Mouse (Mus musculus): ENCODE results near the gene Dmpk.
A peak's percentile ranks its signal among the peaks of the same experiment; 100 is the strongest.

The Dmpk gene

GRCm38 (mm10) chr7:19097217-19097616 lies 13.6 kb downstream of the Dmpk start:
- no peak for DNase-seq

- no peak for DNase-seq
Observed at GRCm38 (mm10) chr7:19097863-19098262, 14.2 kb downstream of the Dmpk start.

- no peak for DNase-seq
Observed at GRCm38 (mm10) chr7:19098811-19099210, 15.2 kb downstream of the Dmpk start.

- no peak for DNase-seq
Observed at GRCm38 (mm10) chr7:19100290-19100689, 16.6 kb downstream of the Dmpk start.

- no peak for DNase-seq
Observed at GRCm38 (mm10) chr7:19103741-19104140, 20.1 kb downstream of the Dmpk start.

- no peak for DNase-seq
Observed at GRCm38 (mm10) chr7:19104486-19104885, 20.8 kb downstream of the Dmpk start.

GRCm38 (mm10) chr7:19107436-19107835 lies 23.8 kb downstream of the Dmpk start:
- DNase-seq = no peak

GRCm38 (mm10) chr7:19109565-19109964 lies 25.9 kb downstream of the Dmpk start:
- no peak for DNase-seq

- peak; percentile 37 to 64 for DNase-seq
Observed at GRCm38 (mm10) chr7:19118028-19118771, 34.6 kb downstream of the Dmpk start, which contains the start of gene Gm4969. Gm4969 (minus strand) TSS chr7:19118368.

GRCm38 (mm10) chr7:19119083-19119482 lies 35.4 kb downstream of the Dmpk start:
- peak in 1 of 2 experiments; percentile 22 for DNase-seq

GRCm38 (mm10) chr7:19119631-19120429 lies 36.2 kb downstream of the Dmpk start, which contains the start of gene Fbxo46:
Fbxo46 (plus strand) TSS chr7:19119859.
- peak; percentile 88 to 92 for DNase-seq

GRCm38 (mm10) chr7:19121686-19122085 lies 38.0 kb downstream of the Dmpk start:
- no peak for DNase-seq

GRCm38 (mm10) chr7:19124713-19125112 lies 41.1 kb downstream of the Dmpk start:
- no peak for DNase-seq

GRCm38 (mm10) chr7:19127744-19128143 lies 44.1 kb downstream of the Dmpk start:
- DNase-seq = no peak

GRCm38 (mm10) chr7:19129396-19129795 lies 45.7 kb downstream of the Dmpk start:
- DNase-seq = no peak

GRCm38 (mm10) chr7:19130657-19131056 lies 47.0 kb downstream of the Dmpk start:
- no peak for DNase-seq

- peak; percentile 96 to 98 for DNase-seq
Observed at GRCm38 (mm10) chr7:19131324-19131848, 47.7 kb downstream of the Dmpk start.

- no peak for DNase-seq
Observed at GRCm38 (mm10) chr7:19136168-19136567, 52.5 kb downstream of the Dmpk start.

GRCm38 (mm10) chr7:19136673-19137334 lies 53.2 kb downstream of the Dmpk start:
- no peak for DNase-seq

GRCm38 (mm10) chr7:19137380-19137779 lies 53.7 kb downstream of the Dmpk start:
- DNase-seq = peak in 1 of 2 experiments; percentile 47

Measured in cerebellum, postnatal 36 days (tissue).